Mouse (Mus musculus) liver, adult (tissue): ENCODE data around the gene Nyx.

ENCODE experiments used
- GATA4 ChIP-seq: IDR thresholded peaks from 2 replicates; pipeline ENCODE4 v1.6.1; 2014; ENCODE audit warnings: mild to moderate bottlenecking, low read length; ENCODE audit not compliant: insufficient replicate concordance

The Nyx gene

GRCm38 (mm10) chrX:13465810-13466209 lies at the start of gene Nyx:
Gene Nyx (plus strand): TSS chrX:13466110.
- no peak for TF ChIP-seq GATA4

GRCm38 (mm10) chrX:13422047-13422446 lies 43.9 kb upstream of the Nyx start:
- TF ChIP-seq GATA4: no peak

GRCm38 (mm10) chrX:13431421-13431820 lies 34.5 kb upstream of the Nyx start:
- TF ChIP-seq GATA4: no peak

GRCm38 (mm10) chrX:13458766-13459165 lies 7.1 kb upstream of the Nyx start:
- TF ChIP-seq GATA4: no peak

- peak; percentile 99; the same call in 1 of the 2 replicates for TF ChIP-seq GATA4
Observed at GRCm38 (mm10) chrX:13461266-13462261, 4.3 kb upstream of the Nyx start.

DNA sequence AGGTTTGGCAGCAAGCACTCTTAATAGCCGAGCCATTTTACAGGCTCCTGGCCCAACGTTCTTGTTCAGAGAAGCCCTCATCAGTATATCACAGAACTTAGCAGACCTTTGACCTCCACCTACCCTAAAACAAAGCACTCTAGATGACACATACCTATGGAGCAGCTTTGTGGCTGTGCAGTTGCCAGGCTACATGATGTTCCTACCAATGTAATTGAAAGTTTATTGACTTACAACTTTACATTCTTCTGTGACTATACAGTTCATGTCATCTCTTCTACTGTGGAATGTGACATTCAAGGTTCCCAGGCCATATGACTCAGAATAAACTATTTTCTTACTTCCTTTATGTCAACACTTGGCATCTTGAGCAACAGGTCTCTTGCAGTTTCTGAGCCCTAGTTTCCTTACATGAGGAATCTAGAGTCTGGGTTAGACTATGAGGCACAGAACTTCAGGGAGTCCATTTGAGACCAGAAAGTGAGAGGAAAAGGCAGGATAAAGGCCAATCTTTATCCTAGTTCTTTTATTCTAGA lies 2.9 kb upstream of the Nyx start:
- no peak for TF ChIP-seq GATA4

GRCm38 (mm10) chrX:13466681-13467080 lies 771 bp downstream of the Nyx start:
- no peak for TF ChIP-seq GATA4

GRCm38 (mm10) chrX:13467121-13467571 lies 1.2 kb downstream of the Nyx start:
- TF ChIP-seq GATA4: no peak

GRCm38 (mm10) chrX:13469160-13470116 lies 3.5 kb downstream of the Nyx start:
- no peak for TF ChIP-seq GATA4

- no peak for TF ChIP-seq GATA4
Observed at GRCm38 (mm10) chrX:13471925-13472324, 6.0 kb downstream of the Nyx start.

GRCm38 (mm10) chrX:13472751-13473225 lies 6.9 kb downstream of the Nyx start:
- 0 out of 2 replicates have a peak, but pooled peaks have one; percentile 33 for TF ChIP-seq GATA4

- no peak for TF ChIP-seq GATA4
Observed at GRCm38 (mm10) chrX:13475382-13475781, 9.5 kb downstream of the Nyx start.

GRCm38 (mm10) chrX:13477596-13477995 lies 11.7 kb downstream of the Nyx start:
- no peak for TF ChIP-seq GATA4

- no peak for TF ChIP-seq GATA4
Observed at GRCm38 (mm10) chrX:13478298-13478697, 12.4 kb downstream of the Nyx start.

DNA sequence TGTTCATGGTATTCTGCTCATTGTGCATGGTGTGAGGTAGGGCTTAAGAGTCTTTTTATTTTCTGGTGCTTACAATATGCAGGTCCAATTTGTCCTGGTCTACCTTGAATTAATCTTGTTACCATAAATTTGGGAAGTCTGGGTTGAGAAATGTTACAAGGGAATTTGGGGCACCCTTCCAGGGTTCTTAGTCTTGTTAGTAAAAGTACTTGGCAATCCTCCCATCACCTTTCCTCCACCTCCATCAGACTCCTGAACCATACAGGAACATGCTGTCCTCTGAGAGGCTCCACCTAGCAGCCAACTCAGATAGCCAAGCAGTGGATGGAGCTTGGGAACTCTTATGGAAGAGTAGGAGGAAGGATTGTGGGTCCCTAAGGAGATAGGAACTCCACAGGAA lies 13.7 kb downstream of the Nyx start:
- TF ChIP-seq GATA4: no peak
